Mouse (Mus musculus) frontal cortex, postnatal 14 days (tissue): ENCODE measurements around the gene Aldob.
"Not testable (repeated sequence)": the region's sequence is repeated elsewhere in the genome, so short reads cannot be mapped to it uniquely, and the experiment has no call there.

Experiments used
- DNase-seq, 2 experiments: peaks; one replicate each; pipeline ENCODE4 v3.0.0; 2022; ENCODE audit warnings: low spot score in 2 of 2

Gene Aldob

GRCm38 (mm10) chr4:49535675-49536294 lies 13.6 kb downstream of the Aldob start:
- DNase-seq: no peak

- DNase-seq: no peak
Measured at GRCm38 (mm10) chr4:49535036-49535435, 14.3 kb downstream of the Aldob start.

- DNase-seq: peak; percentile 69 to 76
Measured at GRCm38 (mm10) chr4:49522576-49522975, 26.8 kb downstream of the Aldob start.

- no peak for DNase-seq
Measured at GRCm38 (mm10) chr4:49521346-49521745, 28.0 kb downstream of the Aldob start.

- peak; percentile 93 to 96 for DNase-seq
Measured at GRCm38 (mm10) chr4:49520572-49521340, 28.6 kb downstream of the Aldob start, which contains the start of the genes Mrpl50 and Zfp189. Gene Mrpl50 (minus strand): TSS chr4:49521093. Gene Zfp189 (plus strand): TSS chr4:49521176.

GRCm38 (mm10) chr4:49519476-49519875 lies 29.9 kb downstream of the Aldob start:
- no peak for DNase-seq

GRCm38 (mm10) chr4:49514441-49514840 lies 34.9 kb downstream of the Aldob start:
- no peak for DNase-seq

- no peak for DNase-seq
Measured at GRCm38 (mm10) chr4:49512636-49513035, 36.7 kb downstream of the Aldob start.

- not testable (repeated sequence) for DNase-seq
Measured at GRCm38 (mm10) chr4:49510236-49510835, 39.0 kb downstream of the Aldob start.

- DNase-seq: no peak
Measured at GRCm38 (mm10) chr4:49509183-49509582, 40.2 kb downstream of the Aldob start.

GRCm38 (mm10) chr4:49506386-49506785 lies 43.0 kb downstream of the Aldob start, which contains the start of gene Baat:
Gene Baat (minus strand): TSS chr4:49506557.
- DNase-seq: no peak

GRCm38 (mm10) chr4:49503563-49503962 lies 45.8 kb downstream of the Aldob start:
- DNase-seq: no peak
